Mouse (Mus musculus) kidney, embryonic 15.5 days (tissue): ENCODE measurements at regions not wholly inside any gene's neighbourhood (a gene's known extent, or its start where the extent isn't known, plus 50 kb on each side); places are given as distances from the start of the nearest gene placed in this dataset.

ENCODE experiments used
- ATAC-seq: fragments of 200-750 bp; cut with Nextera tagmentation; replicated peaks from 2 replicates; pipeline ENCODE4 v1.8.0; 2017; ENCODE audit warnings: moderate TSS enrichment; ENCODE audit not compliant: low FRiP score
- H3K27ac ChIP-seq: fragments of 300-500 bp; sonication (generic); 2 replicates; pipeline ENCODE4 v1.5.1; 2015; ENCODE audit warnings: mild to moderate bottlenecking, inconsistent platforms
- H3K27me3 ChIP-seq: fragments of 300-500 bp; sonication (generic); 2 replicates; pipeline ENCODE4 v1.6.1; 2015; ENCODE audit warnings: inconsistent platforms
- H3K36me3 ChIP-seq: fragments of 300-500 bp; sonication (generic); 2 replicates; pipeline ENCODE4 v1.6.1; 2015; ENCODE audit warnings: inconsistent platforms
- H3K4me1 ChIP-seq: fragments of 300-500 bp; sonication (generic); 2 replicates; pipeline ENCODE4 v1.6.1; 2015; ENCODE audit warnings: inconsistent platforms
- H3K4me2 ChIP-seq: fragments of 300-500 bp; sonication (generic); 2 replicates; pipeline ENCODE4 v1.6.1; 2015; ENCODE audit warnings: moderate library complexity, mild to moderate bottlenecking, inconsistent platforms
- H3K4me3 ChIP-seq: fragments of 300-500 bp; sonication (generic); replicated peaks from 2 replicates; pipeline ENCODE4 v1.5.1; 2015; ENCODE audit warnings: mild to moderate bottlenecking, inconsistent platforms
- H3K9ac ChIP-seq: fragments of 300-500 bp; sonication (generic); 2 replicates; pipeline ENCODE4 v1.6.1; 2015; ENCODE audit warnings: mild to moderate bottlenecking, inconsistent platforms
- H3K9me3 ChIP-seq: fragments of 300-500 bp; sonication (generic); replicated peaks from 2 replicates; pipeline ENCODE4 v1.6.1; 2016; ENCODE audit warnings: inconsistent platforms
- WGBS: fragments of 180-500 bp; shearing (Covaris S2); methylation state at CpG from one replicate; pipeline ENCODE4 v1.1.7; 2015; ENCODE audit warnings: mixed read lengths; 5-methylcytosine and 5-hydroxymethylcytosine counted together

DNA sequence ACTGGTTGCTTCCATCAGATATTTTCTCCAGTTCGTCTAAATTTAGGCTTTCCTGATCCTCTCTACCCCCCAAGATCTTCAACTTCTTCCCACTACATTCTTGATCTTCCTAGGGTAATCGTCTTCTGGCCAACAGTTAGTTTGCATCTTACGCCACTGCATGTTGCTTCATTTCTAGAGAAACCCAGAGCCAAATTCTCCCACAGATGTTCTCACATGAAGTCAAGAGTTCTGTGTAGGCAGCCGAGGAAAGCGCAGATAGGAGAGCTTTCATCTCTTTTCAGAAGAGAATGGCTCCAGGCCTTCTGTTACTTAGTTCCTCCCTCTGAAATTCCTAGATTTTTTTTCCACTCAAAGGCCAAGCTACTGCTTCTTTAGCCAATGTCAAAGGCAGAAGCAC is 179.9 kb downstream of the Fgf10 start:
- H3K27me3 ChIP-seq: no peaks in the 10 kb centered on the region
- H3K4me1 ChIP-seq: no peaks in the 10 kb centered on the region
- no peaks in the 10 kb centered on the region for H3K9me3 ChIP-seq
- H3K4me3 ChIP-seq: no peak overlapping the region
- no peak for ATAC-seq
- H3K27ac ChIP-seq: no peak overlapping the region
- H3K4me2 ChIP-seq: no peak overlapping the region
- no peak overlapping the region for H3K9ac ChIP-seq
- H3K36me3 ChIP-seq: no peaks in the 10 kb centered on the region
- WGBS: 87% methylated on average over 5 of the region's 5 CpGs

DNA sequence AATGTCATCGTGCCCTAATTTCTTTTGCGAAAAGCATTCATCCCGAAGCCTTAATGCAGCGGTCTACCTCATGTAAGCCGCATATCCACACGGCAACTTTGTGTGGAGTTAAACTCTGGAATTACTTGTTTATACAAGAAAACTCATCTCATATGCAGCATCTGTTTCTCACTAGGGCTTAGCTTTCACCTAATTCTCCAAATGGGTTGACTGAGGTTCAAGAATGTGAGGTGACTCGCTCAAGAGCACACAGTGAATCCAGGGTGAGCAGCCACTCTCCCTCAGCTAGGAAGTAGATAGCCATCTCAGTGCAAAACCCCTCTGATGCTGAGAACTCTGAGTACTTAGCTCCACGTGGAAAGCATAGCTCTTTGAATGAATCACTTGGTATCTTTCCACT is 181.1 kb downstream of the Fgf10 start:
- Histone ChIP-seq H3K4me1 (no peaks in the 10 kb centered on the region), H3K4me3 (no peak overlapping the region), H3K27me3 (no peaks in the 10 kb centered on the region), H3K9ac (no peak overlapping the region), H3K4me2 (no peak overlapping the region), H3K36me3 (no peaks in the 10 kb centered on the region), H3K9me3 (no peaks in the 10 kb centered on the region), H3K27ac (no peak overlapping the region)
- 84% methylated on average over 8 of the region's 8 CpGs for WGBS
- ATAC-seq: no peak

DNA sequence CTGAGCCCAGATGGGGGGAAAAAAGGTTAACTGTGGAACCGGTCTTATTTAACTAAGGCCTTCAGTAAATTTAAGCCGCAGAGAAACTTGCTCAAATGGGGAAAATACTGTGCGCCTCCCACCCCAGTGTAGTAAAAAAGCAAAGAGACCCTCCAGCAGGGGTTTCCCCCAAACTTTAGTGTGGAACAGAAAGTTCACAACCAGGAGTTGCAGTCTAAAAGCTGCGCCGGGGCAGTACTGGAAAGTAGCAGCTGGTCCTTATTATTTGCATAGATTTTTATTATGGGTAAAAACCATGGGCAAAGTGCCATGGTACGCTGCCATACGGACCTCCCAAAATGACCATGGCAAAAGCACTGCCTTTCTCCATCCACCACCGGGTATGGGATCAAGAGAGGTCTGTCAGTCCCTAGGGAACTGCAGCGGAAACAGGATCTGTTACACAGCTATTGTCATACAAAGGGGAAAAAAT is 216.8 kb downstream of the Fgf10 start:
- Histone ChIP-seq H3K4me1 (no peaks in the 10 kb centered on the region), H3K9ac (no peak overlapping the region)

DNA sequence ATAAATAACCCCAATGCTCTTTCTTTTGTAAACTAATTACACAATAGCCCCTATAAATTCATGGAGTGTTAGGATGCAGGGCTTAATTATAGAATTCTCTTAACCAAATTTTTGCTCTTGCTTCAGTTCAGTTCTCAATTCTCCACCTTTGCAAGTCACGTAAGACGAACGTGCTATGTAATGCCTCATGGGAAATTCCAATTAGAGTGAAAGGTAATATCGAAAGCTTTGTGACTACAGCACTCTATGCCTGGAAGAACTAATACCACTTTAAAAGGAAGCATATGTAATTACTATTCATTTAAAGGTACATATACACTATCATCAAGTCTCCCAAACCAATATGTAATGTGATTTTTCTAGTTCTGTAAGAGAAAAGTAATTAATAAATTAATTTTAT is 225.5 kb downstream of the Fgf10 start:
- no peak for ATAC-seq
- no peaks in the 10 kb centered on the region for H3K4me1 ChIP-seq
- no peak overlapping the region for H3K4me2 ChIP-seq
- no peak overlapping the region for H3K4me3 ChIP-seq
- H3K27me3 ChIP-seq: no peaks in the 10 kb centered on the region
- no peak overlapping the region for H3K9ac ChIP-seq
- H3K27ac ChIP-seq: no peak overlapping the region
- H3K9me3 ChIP-seq: no peaks in the 10 kb centered on the region
- 90% methylated on average over 4 of the region's 4 CpGs for WGBS
- H3K36me3 ChIP-seq: no peaks in the 10 kb centered on the region

More for the DNA sequence above, 216.8 kb downstream of the Fgf10 start:
- H3K36me3 ChIP-seq: no peaks in the 10 kb centered on the region
- H3K4me2 ChIP-seq: no peak overlapping the region
- no peak for ATAC-seq
- H3K27ac ChIP-seq: no peak overlapping the region
- H3K27me3 ChIP-seq: no peaks in the 10 kb centered on the region
- H3K9me3 ChIP-seq: no peaks in the 10 kb centered on the region
- no peak overlapping the region for H3K4me3 ChIP-seq
- WGBS: 77% methylated on average over 9 of the region's 9 CpGs

DNA sequence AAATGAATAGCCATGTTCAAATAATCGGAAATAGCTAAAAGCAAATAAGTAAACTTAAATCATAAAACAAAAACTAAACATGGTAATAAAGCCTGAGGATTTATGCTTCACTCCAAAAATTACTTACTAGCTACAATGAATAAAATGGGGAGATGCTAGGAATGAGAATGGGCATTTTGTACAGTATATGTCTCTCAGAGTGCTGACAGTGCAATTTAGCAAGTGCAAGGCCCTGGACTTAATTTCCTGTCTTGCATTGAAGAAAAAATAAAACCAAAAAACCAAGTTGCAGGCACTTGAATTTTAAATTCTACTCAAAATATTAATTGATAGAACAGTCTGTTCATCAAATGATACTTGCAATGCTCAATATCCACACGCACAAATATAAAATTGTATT is 232.4 kb downstream of the Fgf10 start:
- Histone ChIP-seq H3K9me3 (no peaks in the 10 kb centered on the region), H3K27me3 (no peaks in the 10 kb centered on the region), H3K4me3 (no peak overlapping the region), H3K4me2 (no peak overlapping the region), H3K4me1 (no peaks in the 10 kb centered on the region), H3K9ac (no peak overlapping the region), H3K27ac (no peak overlapping the region), H3K36me3 (no peaks in the 10 kb centered on the region)
- WGBS: 85% methylated on average over 2 of the region's 2 CpGs
- ATAC-seq: no peak

DNA sequence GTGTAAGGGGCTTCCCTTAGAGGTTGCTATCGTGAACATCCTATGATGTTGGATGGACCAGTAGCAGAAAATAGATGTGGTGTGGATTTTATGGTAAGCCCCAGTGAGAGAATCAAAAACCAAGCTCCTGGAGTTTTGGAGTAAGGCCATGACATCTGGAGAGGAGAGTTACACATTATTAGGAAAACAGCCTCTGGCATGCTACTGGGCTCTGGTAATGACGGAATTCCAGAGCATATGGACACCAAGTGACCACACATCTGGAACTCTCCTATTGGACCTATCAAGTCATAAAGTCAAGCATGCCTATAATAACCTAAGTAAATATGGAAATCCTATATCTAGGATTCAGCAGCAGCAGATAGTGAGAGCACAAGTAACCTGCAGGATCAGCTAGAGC is 240.8 kb downstream of the Fgf10 start:
- Histone ChIP-seq H3K27ac (no peak overlapping the region), H3K27me3 (no peaks in the 10 kb centered on the region), H3K4me1 (no peaks in the 10 kb centered on the region), H3K36me3 (no peaks in the 10 kb centered on the region), H3K9ac (no peak overlapping the region), H3K9me3 (no peaks in the 10 kb centered on the region), H3K4me2 (no peak overlapping the region), H3K4me3 (no peak overlapping the region)
- WGBS: 76% methylated on average over 2 of the region's 2 CpGs
- no peak for ATAC-seq

DNA sequence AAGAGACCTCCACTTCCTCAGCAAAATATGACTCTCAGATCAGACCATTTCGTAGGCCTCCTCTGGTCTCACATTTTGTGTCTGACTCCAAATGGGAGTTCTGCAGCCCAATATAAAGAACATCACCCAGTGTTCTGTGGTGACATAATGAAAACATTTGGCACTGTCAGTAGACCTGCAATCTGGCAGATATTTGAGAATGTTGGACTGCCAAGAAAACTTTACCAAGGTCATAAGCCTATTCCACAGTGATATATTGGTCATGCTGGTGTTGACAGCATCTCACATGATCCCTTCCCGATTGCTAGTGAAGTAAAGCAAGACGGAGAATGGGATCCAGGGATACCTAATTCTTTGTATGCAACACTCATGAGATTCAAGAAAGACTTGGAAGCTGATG is 271.2 kb downstream of the Fgf10 start:
- Histone ChIP-seq H3K9me3 (no peaks in the 10 kb centered on the region), H3K27me3 (no peaks in the 10 kb centered on the region), H3K4me3 (no peak overlapping the region), H3K4me2 (no peak overlapping the region), H3K27ac (no peak overlapping the region), H3K4me1 (no peaks in the 10 kb centered on the region), H3K36me3 (no peaks in the 10 kb centered on the region), H3K9ac (no peak overlapping the region)
- ATAC-seq: no peak
- WGBS: 71% methylated on average over 3 of the region's 3 CpGs

DNA sequence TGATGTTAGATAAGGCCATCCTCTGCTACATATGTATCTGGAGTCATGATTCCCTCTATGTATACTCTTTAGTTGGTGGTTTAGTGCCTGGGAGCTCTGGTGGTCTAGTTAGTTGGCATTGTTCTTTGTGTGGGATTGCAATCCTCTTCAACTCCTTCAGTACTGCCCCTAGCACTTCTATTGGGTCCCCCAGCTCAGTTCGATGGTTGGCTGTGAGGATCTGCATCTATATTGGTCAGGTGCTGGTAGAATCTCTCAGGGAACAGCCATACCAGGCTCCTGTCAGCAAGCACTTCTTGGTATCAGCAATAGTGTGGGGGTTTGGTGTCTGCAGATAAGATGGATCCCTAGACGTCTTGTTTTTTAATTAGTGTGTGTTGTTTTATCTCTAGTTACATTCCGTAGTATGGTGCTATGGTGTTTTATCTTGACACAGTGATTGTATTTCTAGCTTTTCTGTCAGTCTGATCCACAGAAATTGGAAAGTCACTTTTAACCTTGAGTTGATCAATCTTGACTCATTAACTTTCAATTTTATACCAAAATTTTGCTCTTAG is 296.6 kb downstream of the Fgf10 start:
- Histone ChIP-seq H3K27me3 (no peaks in the 10 kb centered on the region), H3K27ac (no peak overlapping the region), H3K4me1 (no peaks in the 10 kb centered on the region), H3K36me3 (no peaks in the 10 kb centered on the region), H3K4me2 (no peak overlapping the region), H3K9me3 (no peaks in the 10 kb centered on the region), H3K4me3 (no peak overlapping the region), H3K9ac (no peak overlapping the region)
- ATAC-seq: no peak
- WGBS: 58% methylated on average over 3 of the region's 3 CpGs

DNA sequence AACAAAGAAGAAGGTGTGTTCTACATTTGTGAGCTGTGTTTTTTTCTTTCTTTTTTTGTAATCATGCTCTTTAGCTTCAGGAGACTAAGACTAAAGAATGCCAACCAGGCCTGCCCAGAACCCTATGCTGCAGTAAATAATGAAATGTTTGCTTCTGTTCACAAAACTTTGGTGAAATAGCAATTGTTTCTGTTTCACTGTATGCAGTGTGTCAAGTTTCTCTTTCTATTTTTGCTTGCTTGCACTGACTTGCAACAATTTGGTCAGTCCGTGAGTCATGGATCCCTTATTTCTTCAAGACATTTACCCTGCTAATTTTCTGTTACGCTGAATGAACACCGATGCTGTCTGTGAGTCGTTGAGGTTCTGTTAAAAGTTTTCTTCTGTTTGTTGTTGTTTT is 298.1 kb downstream of the Fgf10 start:
- no peak overlapping the region for H3K4me3 ChIP-seq
- no peaks in the 10 kb centered on the region for H3K4me1 ChIP-seq
- no peaks in the 10 kb centered on the region for H3K9me3 ChIP-seq
- H3K27me3 ChIP-seq: no peaks in the 10 kb centered on the region
- no peak overlapping the region for H3K4me2 ChIP-seq
- no peak overlapping the region for H3K9ac ChIP-seq
- no peaks in the 10 kb centered on the region for H3K36me3 ChIP-seq
- WGBS: 69% methylated on average over 4 of the region's 4 CpGs
- H3K27ac ChIP-seq: no peak overlapping the region
- no peak for ATAC-seq

DNA sequence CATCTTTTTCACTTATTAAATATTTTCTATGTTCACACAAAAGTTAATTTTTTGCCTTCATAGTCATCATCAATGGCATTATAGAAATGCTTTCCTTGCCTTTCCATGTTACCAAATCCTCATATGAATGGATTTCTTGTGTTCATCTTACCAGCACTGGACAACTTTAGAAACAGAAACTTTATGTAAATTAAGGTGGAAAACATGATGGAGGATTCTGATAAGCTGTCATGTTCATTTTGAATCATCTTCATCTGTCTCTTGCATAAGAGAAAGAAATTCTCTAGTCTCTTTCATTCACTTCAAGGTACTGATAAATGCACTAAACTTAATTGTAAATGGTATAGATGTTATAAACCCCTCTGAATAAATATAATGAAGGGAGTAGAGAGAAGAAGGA is 305.4 kb downstream of the Fgf10 start:
- no peaks in the 10 kb centered on the region for H3K4me1 ChIP-seq
- no peak overlapping the region for H3K4me3 ChIP-seq
- H3K36me3 ChIP-seq: no peaks in the 10 kb centered on the region
- H3K27me3 ChIP-seq: no peaks in the 10 kb centered on the region
- no peaks in the 10 kb centered on the region for H3K9me3 ChIP-seq
- no peak overlapping the region for H3K4me2 ChIP-seq
- no peak for ATAC-seq
- H3K27ac ChIP-seq: no peak overlapping the region
- H3K9ac ChIP-seq: no peak overlapping the region

DNA sequence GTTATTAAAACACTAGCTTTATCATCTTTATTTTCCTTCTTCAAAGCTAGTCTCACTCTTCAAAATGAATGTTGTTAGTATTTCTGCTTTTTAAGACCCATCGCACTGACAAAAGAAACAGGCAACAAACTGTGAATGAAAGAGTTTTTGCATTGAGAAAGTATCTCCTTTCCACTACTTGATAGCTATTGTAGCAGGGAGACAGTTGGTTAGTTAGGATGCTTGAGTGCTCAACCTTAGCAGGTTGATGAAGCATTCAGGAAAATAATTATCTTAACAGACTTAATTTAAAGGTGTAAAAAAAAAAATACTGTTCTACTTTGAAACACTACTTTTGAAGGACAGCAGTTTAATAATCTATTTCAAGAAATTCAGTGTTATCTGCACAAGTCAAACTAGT is 305.9 kb downstream of the Fgf10 start:
- H3K27me3 ChIP-seq: no peaks in the 10 kb centered on the region
- no peaks in the 10 kb centered on the region for H3K36me3 ChIP-seq
- H3K4me2 ChIP-seq: no peak overlapping the region
- peak; percentile 84; the same call in 1 of the 2 replicates for ATAC-seq
- no peak overlapping the region for H3K4me3 ChIP-seq
- H3K9me3 ChIP-seq: no peaks in the 10 kb centered on the region
- no peaks in the 10 kb centered on the region for H3K4me1 ChIP-seq
- no peak overlapping the region for H3K27ac ChIP-seq
- H3K9ac ChIP-seq: no peak overlapping the region
- WGBS: 48% methylated on average over 1 of the region's 1 CpGs

DNA sequence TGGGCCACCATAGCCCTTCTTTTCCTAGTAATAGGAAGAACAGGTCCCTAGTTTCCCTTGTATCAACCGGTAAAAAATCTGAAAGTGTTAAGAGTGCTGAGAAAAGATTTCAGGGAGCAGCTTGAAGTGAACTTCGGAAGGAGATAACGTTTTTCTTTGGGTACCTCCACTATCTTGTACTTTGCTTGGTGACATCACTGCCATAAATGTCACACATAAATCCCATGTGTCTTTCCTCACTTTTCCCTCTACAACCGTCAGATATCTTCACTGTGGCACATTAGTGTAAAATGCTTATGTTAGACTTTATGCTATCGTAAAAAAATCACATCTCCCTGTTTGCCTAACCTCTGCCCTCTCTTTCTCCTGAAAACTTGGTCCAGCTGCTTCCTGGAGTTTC is 309.9 kb downstream of the Fgf10 start:
- 39% methylated on average over 5 of the region's 5 CpGs for WGBS
- ATAC-seq: no peak
- no peaks in the 10 kb centered on the region for H3K27me3 ChIP-seq

DNA sequence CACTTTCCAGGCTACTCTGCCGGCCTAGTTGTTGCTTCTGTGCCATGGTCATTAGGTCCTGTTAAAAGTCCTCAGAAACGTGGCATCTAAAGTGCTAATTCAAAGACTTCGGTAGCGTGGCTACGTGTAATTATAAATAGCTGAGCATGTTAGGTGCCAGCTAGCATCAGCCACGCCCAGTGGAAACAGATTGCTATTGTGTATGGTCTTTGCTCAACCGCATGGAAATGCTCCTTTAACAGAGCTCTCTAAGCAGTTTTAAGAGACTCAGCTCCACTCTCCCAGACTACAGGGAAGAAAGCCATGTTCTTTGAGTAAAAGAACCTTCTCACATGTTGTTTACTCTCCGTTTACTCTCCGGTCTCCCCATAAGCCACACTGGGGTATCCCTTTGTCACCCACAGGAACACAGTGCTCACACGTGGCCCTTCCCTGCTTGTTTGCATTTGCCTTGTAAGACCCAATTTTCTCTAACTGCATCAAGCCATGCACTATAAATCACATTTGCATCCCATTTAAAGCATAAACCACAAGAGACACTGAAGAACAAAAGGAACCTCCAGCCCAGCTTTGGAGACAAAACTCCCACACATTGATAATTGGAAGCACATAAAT is 311.7 kb downstream of the Fgf10 start:
- Histone ChIP-seq H3K9me3 (no peaks in the 10 kb centered on the region), H3K27ac (0 out of 2 replicates have a peak overlapping the region, but pooled peaks have one; percentile 42), H3K4me1 (peaks cover 18% of the 10 kb centered on the region), H3K9ac (no peak overlapping the region), H3K4me3 (no peak overlapping the region), H3K27me3 (no peaks in the 10 kb centered on the region), H3K4me2 (no peak overlapping the region), H3K36me3 (no peaks in the 10 kb centered on the region)
- ATAC-seq: peak; percentile 79
- 55% methylated on average over 10 of the region's 10 CpGs for WGBS

More for the DNA sequence above, 309.9 kb downstream of the Fgf10 start:
- H3K4me1 ChIP-seq: peaks cover 18% of the 10 kb centered on the region
- H3K9ac ChIP-seq: no peak overlapping the region
- H3K9me3 ChIP-seq: no peaks in the 10 kb centered on the region
- no peaks in the 10 kb centered on the region for H3K36me3 ChIP-seq
- no peak overlapping the region for H3K4me2 ChIP-seq
- H3K4me3 ChIP-seq: no peak overlapping the region
- no peak overlapping the region for H3K27ac ChIP-seq
